Mouse (Mus musculus): ENCODE results near the gene Marcksl1.
"Not testable (repeated sequence)": the region's sequence is repeated elsewhere in the genome, so short reads cannot be mapped to it uniquely, and the experiment has no call there.

Gene Marcksl1

DNA sequence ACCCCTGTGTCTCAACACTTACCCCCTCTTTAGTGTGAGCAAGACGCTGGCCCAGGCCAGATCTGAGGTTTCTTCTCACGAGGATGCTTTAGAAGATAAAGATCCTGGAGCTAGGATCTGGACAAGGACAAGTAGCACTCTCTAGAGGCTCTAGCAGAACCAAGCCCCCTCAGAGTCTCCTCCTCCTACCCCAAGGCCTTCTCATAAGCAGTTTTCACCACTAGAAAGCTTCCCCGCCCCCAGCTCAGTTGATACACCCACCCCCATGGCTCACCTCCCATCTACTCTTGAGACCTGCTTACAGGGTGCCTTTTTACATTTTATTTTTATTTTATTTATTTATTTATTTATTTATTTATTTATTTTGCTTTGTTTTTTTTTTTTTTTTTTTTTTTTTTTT is 3.7 kb upstream of the Marcksl1 start:
- DNase-seq (ENCODE audit: extremely low spot score, low spot score) = no peak

DNA sequence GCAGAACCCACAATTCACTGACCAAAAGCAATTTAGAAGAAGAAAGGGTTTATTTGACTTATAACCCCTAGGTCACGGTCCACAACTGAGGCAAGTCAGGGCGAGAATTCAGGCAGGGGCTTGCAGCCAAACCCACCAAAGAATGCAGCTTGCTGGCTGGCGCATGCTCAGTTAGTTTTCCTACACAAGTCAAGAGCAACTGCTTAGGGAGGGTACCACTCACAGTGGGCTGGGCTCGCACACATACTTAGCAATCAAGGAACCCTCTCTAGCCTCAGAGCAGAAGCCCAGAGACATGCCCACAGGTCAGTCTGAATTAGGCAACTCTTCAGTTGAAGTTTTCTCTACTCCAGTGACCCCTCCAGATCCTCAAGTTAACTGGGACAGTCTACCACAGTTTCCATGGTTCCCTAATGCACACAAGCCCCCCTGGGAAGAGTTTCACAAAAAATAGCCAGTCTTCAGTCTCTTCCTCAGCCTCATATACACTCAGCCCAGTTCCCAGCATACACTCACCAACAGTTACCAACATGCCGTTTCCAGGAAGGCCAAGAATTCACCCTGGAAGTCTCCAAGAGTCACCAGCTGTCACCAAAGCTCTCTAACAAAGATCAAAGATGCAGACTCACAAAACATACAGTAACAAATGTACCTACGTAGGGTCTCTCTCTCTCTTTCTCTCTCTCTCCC is 2.5 kb upstream of the Marcksl1 start:
- no peak for DNase-seq (ENCODE audit: extremely low spot score, low spot score)

DNA sequence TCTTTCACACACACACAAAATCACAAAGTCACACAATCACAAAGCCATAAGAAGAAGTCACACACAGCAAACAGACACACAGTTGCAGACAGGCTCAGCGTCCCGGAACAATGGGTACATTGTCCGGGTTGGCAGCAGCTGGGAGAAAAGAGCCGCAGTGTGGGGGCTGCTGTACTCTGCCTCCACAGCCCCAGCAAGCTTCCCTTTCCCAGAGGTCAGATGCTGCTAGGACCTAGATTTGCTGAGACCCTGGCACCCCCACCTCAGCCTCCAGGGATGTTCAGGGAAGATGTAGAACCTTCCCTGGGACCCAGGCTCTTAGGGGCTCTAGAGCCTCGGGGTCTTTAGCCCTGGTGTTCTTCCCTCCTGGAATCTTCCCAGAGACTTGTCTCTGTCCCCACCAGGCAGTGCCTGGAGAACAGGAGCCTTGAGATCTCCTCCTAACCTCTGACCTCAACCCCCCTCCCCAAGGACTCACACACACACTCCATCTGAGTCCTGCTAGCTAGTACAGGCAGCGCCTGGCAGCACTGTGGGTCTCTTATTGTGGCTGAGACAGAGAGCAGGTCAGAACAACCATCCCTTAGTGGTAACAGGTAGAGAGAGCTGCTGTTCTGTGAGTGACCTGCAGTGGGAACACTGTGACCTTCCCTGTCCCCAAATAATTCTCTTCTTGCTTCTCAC is 1.8 kb upstream of the Marcksl1 start:
- peak; percentile 40 for DNase-seq (ENCODE audit: extremely low spot score, low spot score)

DNA sequence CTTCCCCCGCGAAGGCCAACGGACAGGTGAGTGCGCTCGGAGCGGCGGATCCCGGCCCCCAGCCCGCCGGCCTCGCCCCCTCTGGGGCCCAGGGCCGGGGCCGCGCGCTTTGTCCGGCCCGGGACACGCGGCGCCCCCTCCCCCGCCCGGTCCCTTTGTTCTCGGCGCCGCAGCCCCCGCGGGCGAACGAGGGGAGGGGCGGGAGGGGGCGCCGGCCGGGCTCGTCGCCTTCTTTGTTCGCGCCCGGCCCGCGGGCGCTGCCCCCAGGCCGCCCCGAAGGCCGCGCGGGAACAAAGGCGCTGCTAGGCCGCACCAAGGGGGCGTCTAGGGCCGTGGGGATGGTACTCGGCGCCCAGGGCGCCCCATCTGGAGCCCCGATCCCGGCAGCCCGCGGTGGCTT is 510 bp downstream of the Marcksl1 start:
- no peak for DNase-seq (ENCODE audit: extremely low spot score, low spot score)

DNA sequence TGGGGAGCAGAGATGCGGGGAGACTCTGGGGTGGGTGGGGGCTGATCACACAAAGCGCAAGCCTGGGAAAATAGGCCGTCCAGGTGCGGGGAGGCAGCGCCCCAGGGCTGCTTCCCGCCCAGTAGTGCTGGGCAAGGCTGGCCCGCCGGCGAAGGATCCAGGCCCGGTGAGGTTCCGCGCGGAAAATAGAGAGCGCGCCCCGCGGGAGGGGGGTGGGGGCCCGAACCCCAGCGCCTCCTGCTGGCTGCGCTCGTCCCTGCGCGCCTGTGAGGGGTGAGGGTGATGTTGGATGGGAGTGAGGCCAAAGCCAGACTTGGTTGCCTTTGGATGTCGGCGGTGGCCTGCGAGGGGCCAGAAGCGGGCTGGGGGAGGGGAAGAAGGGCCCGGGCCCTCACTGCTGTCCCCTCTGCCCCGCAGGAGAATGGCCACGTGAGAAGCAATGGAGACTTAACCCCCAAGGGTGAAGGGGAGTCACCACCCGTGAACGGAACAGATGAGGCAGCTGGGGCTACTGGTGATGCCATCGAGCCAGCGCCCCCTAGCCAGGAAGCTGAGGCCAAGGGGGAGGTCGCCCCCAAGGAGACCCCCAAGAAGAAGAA is 1.0 kb downstream of the Marcksl1 start:
- DNase-seq (ENCODE audit: extremely low spot score, low spot score) = peak; percentile 82

DNA sequence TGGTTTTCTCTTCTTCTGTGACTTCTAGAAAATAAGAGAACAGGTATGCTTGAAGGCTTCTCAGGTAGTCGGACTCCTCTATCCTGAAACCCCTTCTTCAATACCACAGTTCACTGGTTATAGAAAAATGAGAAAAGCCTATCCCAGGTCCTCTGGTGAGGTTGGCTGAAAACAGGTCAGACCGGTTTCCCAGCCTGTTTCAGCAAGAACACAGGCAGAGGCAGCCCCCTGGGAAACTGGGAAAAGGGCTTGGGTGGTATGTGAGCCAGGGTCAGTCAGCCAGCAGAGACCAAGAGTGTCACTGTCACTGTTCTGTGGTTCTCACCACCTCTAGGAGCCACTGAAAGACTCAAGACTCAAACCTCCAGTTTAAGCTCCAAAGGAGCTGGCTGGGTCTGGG is 3.5 kb downstream of the Marcksl1 start:
- DNase-seq (ENCODE audit: extremely low spot score, low spot score) = no peak

DNA sequence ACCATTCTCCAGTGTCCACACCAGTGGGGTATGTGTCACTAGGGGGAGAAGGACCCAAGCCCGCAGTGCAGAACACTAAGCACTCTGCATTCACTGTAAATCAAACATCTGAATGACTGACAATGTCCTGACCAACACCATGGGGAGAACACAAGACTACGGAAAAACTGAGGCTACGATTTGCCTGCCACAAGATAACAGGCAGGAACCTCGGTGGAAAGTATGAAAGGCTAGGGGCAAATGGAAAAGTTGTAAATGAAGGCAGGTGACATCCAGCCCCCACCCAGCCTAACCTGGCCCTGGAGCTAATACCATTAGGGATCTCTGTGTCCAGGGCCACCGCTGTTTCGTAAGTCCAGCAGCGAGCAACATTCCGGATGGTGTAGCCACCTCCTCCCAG is 5.1 kb downstream of the Marcksl1 start:
- no peak for DNase-seq (ENCODE audit: extremely low spot score, low spot score)

DNA sequence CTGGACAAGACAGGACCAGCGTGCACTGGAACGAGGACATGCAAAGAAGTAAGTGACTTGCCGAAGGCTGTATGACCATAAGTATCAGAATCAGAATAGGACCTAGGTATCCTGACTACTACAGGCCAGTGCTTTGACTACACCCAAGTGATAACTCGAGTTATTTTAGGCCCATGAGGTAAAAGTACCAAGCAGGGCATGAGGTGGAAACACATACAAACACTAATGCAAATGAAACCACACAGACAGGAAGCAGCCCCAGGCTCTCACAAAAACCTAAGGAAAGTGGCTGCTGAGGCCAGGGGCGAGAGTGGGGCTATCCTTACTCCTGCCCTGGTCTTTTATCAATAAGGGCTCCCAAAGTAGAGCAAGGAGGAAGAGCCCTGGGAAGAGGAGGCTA is 12.0 kb downstream of the Marcksl1 start:
- DNase-seq (ENCODE audit: extremely low spot score, low spot score) = no peak

DNA sequence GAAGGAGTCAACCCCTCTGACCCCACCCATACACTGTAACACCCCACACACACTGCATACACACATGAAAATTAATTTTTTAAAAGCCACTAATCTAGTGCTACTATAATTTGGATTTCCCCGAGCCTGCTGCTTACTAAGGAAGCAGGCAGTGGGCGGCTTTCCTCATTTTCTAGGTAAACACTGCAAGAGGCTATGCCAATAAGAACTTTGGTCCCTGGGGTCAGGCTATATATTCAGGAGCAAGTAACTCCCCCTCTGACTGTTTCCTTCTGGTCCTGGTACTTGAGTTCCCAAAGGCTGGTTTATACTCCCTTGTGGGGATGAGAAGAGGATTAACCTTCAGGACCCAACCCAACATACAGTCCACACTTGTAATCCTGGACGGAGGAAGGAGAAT is 12.5 kb downstream of the Marcksl1 start:
- no peak for DNase-seq (ENCODE audit: extremely low spot score, low spot score)

DNA sequence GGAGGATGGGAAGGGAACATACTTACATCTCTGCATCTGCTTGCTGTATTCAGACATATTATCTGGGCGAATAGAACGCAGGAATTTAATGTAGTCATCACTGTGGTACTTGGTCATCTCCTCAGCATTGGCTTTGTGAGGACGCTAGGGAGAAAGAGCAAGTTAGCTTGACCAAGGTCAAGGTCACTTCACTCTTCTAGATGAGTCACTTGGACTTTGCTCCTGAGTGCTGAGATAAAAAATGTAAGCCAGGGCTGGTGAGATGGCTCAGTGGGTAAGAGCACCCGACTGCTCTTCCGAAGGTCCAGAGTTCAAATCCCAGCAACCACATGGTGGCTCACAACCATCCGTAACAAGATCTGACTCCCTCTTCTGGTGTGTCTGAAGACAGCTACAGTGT is 15.5 kb downstream of the Marcksl1 start:
- not testable (repeated sequence) for DNase-seq (ENCODE audit: extremely low spot score, low spot score)

DNA sequence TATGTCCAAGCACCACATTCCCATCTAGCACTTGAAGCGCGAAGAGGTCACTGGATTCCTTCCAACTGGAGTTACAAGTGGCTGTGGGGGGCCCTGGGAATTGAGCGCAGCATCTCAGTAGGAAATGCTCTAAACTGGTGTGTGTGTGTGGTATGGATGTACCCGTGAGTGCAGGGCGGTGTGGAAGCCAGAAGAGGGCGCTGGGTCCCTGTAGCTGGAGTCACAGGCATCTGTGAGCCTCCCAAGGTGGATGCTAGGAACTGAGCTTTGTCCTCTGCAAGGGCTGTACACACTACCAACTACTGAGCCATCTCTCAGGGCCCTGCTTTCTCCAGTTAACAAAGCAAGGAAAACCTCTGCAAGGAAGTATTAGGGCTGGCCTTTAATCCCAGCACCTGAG is 26.6 kb downstream of the Marcksl1 start:
- no peak for DNase-seq (ENCODE audit: extremely low spot score, low spot score)

DNA sequence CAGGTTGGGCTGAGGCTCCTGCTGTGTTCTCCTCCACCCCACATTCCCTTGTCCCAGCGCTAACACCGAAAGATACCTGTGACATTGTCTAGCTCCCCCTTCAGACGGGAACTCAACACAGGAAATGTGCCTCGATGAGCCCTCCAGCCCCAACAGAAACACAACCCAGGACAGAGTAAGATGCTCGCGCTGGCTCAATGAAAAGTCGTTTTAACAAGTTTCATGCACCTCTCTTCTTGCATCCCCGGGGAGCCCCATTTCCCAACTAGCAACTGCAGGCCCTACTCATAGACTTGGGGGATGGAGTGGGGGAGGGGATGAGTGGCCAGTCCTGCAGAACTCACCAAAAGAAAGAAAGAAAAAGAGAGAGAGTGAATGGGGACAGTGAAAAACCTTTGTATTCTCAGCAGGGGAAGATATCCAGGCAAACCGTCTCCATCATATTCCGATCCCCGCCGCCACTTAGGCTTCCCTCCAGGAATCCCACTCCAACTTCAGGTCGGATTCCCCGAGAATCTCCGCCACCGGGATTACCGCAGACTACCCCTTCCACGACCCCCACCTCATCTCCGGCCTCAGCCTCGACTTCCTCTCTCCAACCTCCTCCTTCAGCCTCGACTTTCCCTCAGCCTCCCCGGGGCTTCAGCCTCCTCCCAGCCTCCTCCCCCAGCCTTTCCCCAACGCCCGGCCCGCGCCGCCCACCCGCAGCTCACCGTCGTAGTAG is 28.6 kb downstream of the Marcksl1 start:
- no peak for DNase-seq (ENCODE audit: extremely low spot score, low spot score)

DNA sequence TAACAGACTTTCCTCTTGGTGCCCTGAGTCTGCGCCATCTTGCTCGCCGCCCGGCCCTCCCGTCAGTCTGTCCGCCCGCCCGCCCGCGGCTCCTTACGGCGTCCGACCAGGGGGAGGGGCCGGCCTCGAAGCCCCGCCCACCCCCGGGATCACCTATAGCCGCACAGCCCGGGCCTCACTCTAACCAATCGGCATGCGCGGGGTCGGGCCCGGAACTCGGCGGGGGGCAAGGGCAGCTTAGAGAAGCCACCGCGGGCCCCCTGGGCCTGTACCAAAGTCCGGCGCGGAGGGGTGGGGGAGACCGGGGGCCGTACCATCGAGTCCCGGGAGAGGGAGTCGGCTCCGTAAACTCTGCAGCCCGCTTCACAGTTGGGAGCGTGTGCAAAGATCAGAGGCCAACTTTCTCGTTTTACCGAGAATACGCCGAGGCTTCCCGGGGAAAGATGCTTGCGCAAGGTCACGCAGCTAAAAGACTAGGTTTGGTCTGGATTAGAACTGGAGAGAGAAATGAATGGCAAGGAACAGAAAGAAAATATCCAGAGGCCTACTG is 29.3 kb downstream of the Marcksl1 start, which contains the start of gene Hdac1:
TSS of gene Hdac1 (minus strand) at position 122 of the 550 bp plus-strand sequence.
- DNase-seq (ENCODE audit: extremely low spot score, low spot score) = peak; percentile 99

DNA sequence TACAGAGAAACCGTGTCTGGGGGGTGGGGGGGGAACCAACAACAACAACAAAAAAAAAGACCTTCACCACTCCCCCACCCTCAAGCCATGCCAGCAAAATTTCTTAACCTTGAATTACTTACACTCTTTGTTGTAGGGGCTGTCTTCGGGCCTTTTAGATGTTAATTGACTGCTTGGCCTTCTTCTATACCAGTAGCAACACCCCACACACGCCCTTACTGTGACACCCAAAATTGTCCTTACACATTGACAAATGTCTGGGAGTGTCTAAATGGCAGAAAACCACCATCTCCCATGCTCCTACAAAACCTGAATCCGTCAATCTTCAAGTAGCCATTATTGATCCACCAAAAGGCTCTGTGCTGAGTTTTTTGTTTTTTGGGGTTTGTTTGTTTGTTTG is 30.7 kb downstream of the Marcksl1 start:
- DNase-seq (ENCODE audit: extremely low spot score, low spot score) = no peak

DNA sequence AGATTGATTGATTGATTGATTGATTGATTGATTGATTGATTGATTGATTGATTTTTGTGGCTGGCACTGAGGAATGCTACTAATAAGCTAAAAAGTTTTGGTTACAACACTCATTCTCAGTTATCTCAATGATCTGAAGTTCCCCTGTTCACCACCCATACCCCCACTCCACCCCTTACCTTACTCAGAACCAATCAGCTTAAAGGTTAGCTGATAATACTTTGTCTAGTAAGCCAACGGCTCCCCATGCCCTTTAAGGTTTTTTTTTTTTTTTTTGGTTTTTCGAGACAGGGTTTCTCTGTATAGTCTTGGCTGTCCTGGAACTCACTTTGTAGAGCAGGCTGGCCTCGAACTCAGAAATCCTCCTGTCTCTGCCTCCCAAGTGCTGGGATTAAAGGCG is 34.2 kb downstream of the Marcksl1 start:
- DNase-seq (ENCODE audit: extremely low spot score, low spot score) = not testable (repeated sequence)

DNA sequence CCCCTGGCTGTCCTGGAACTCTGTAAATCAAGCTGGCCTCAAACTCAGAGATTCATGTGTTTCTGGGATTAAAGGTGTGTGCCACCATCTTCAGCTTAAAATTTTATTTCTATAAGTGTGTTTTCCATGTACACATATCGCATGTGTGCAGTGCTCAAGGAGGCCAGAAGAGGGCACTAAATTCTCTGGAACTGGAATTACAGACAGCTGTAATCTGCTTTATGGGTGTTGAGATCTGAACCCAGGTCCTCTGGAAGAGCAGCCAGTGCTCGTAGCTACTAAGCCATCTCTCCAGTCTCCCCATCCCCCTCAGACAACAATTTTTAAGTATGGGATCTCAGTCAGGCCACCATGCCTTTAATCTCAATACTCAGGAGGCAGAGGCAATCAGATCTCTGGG is 35.9 kb downstream of the Marcksl1 start:
- no peak for DNase-seq (ENCODE audit: extremely low spot score, low spot score)

DNA sequence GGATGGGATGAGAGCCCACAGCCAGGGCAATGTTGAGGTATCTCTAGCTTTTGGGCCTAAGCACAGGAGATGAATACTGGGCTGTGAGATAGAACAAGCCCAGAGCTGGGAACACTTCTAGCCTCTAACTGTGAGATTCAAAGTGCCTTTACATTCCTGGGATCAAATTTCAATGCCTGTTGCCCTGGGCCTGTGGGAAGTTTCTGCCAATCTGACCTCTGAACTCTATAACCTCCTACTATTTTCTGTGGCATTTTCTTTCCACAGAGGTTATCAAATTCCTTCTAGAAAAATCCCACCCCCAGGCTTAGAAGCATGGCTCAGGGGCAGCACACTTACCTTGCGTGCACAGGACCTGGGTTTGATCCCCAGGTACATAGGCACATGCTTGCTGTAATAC is 36.9 kb downstream of the Marcksl1 start:
- DNase-seq (ENCODE audit: extremely low spot score, low spot score) = no peak

DNA sequence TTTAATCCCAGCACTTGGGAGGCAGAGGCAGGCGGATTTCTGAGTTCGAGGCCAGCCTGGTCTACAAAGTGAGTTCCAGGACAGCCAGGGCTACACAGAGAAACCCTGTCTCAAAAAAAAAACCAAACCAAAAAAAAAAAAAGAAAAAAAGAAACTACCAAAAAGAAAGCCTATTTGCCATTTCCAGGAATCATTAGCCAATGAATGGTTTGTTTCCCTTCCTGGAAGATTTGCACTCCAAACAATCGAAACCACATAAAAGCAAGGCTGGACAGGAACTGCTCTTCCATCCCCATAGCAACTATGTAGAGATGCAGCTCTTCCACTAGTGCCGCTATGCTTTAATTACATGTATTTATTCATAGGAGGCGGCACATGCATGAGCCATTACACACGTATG is 41.1 kb downstream of the Marcksl1 start:
- not testable (repeated sequence) for DNase-seq (ENCODE audit: extremely low spot score, low spot score)

DNA sequence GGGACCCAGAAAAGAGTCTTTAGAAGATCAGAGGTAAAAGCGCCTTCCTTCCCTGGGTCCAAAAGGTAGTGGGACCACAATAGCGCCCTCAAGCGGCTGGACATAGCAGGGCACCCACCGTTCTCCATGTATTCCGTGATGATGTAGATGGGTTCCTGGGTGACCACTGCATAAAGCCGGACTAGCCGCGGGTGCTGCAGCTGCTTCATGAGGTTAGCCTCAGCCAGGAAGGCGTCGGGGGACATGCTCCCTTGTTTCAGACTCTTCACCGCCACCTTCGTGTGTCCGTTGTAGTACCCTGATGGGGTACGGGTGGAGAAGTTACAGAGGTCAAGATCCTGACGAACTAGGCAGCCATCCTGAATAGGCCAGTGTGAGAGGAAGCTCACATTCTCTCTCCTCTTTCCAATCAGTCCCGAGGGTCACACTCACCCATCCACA is 42.1 kb downstream of the Marcksl1 start:
- peak; percentile 70 for DNase-seq (ENCODE audit: extremely low spot score, low spot score)

DNA sequence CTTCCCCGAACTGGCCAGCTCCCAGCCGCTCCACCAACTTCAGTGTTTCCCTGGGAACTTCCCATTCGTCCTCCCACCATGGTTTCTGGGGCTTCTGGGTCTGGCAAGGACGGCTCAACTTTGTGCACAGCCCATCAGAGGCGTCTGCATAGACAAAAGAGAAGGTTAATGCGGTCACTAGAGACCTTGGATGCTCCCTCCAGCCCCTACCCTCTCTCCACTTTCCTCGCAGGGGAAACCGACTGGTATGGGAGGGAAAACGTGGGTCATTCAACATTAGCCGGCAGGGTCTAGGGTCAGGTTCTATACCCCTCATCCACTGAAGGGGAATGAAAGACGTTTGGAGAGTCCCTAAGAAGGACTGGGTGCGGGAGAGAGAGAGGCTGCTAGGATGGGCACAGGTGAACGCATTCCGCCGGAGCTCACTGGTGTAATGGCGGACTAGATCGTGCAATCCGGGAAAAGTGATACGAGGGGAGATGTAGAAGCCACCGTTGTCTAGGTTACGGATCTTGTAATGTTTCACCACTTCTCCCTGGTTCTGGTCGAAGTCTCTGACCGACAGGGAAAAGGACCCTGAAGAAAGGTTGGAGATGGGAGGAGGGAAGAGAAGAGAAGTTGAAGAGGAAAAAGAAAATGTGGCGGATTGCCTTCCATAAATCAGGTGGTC is 42.6 kb downstream of the Marcksl1 start:
- DNase-seq (ENCODE audit: extremely low spot score, low spot score) = peak; percentile 55
